Mouse (Mus musculus) MEL (cell line): ENCODE measurements around the gene Prickle1. TPM values are rescaled to one million over a fixed set of nuclear protein-coding genes. Genes with fewer than 3 reads are reported as not detected.
A peak's percentile ranks its signal among the peaks of the same experiment; 100 is the strongest.

ENCODE experiments used
- DNase-seq: peaks from one replicate; pipeline ENCODE4 v3.0.0; 2011; ENCODE audit warnings: low read depth, low spot score
- H3K27ac ChIP-seq: 2 replicates; pipeline ENCODE4 v1.5.1; 2012; ENCODE audit warnings: low read depth, mild to moderate bottlenecking, control low read depth, low read length, moderate library complexity; ENCODE audit not compliant: control insufficient read depth
- H3K27me3 ChIP-seq, 2 experiments: fragments of 150-350 bp in 1 of 2; sonication (generic) in 1 of 2; 2 replicates each; pipeline ENCODE4 v1.6.1; 2012; ENCODE audit warnings: low read length in 2 of 2, mild to moderate bottlenecking in 2 of 2, improper control_type of control experiment in 1 of 2, moderate library complexity in 1 of 2; ENCODE audit not compliant: insufficient read depth in 2 of 2, control insufficient read depth in 1 of 2
- H3K36me3 ChIP-seq, 2 experiments: 2 replicates each; pipeline ENCODE4 v1.6.1; 2012 to 2014; ENCODE audit warnings: low read length in 2 of 2, improper control_type of control experiment in 1 of 2, inconsistent platforms in 1 of 2, mild to moderate bottlenecking in 1 of 2; ENCODE audit not compliant: insufficient read depth in 2 of 2, control insufficient read depth in 1 of 2
- H3K4me1 ChIP-seq, 2 experiments: fragments of 150-350 bp in 1 of 2; sonication (generic) in 1 of 2; 2 replicates each; pipeline ENCODE4 v1.6.1; 2012; ENCODE audit warnings: low read length in 2 of 2, improper control_type of control experiment in 1 of 2, mild to moderate bottlenecking in 1 of 2; ENCODE audit not compliant: insufficient read depth in 2 of 2, control insufficient read depth in 1 of 2
- H3K4me3 ChIP-seq, 2 experiments: fragments of 150-350 bp in 1 of 2; sonication (generic) in 1 of 2; 2 replicates each; pipeline ENCODE4 v1.5.1; 2012; ENCODE audit warnings: low read depth in 2 of 2, low read length in 2 of 2, mild to moderate bottlenecking in 2 of 2, moderate library complexity in 2 of 2, control low read depth in 1 of 2, improper control_type of control experiment in 1 of 2; ENCODE audit not compliant: control insufficient read depth in 1 of 2, insufficient read depth in 1 of 2
- H3K79me2 ChIP-seq: 2 replicates; pipeline ENCODE4 v1.6.1; 2012; ENCODE audit warnings: mild to moderate bottlenecking, low read length, moderate library complexity; ENCODE audit not compliant: control insufficient read depth, poor library complexity, insufficient read depth
- H3K9ac ChIP-seq: 2 replicates; pipeline ENCODE4 v1.6.1; 2012; ENCODE audit warnings: low read depth, mild to moderate bottlenecking, control low read depth, low read length, moderate library complexity; ENCODE audit not compliant: control insufficient read depth, poor library complexity, severe bottlenecking
- H3K9me3 ChIP-seq: fragments of 150-350 bp; sonication (generic); replicated peaks from 2 replicates; pipeline ENCODE4 v1.6.1; 2012; ENCODE audit warnings: mild to moderate bottlenecking, low read length, improper control_type of control experiment, moderate library complexity; ENCODE audit not compliant: insufficient read depth
- CHD1 ChIP-seq: IDR thresholded peaks from 2 replicates; pipeline ENCODE4 v1.6.1; 2012; ENCODE audit warnings: low read depth, mild to moderate bottlenecking, inconsistent platforms, low read length, improper control_type of control experiment
- CTCF ChIP-seq, 3 experiments: IDR thresholded peaks in 2 of 3; conservative IDR thresholded peaks in 1 of 3; 2 replicates each; pipeline ENCODE4 v1.5.1; 2011 to 2012; ENCODE audit warnings: low read length in 3 of 3, low read depth in 2 of 3, mild to moderate bottlenecking in 2 of 3, improper control_type of control experiment in 1 of 3, inconsistent platforms in 1 of 3, mixed read lengths in 1 of 3, moderate library complexity in 1 of 3; ENCODE audit not compliant: control insufficient read depth in 1 of 3, insufficient read depth in 1 of 3, poor library complexity in 1 of 3, severe bottlenecking in 1 of 3
- ETS1 ChIP-seq: IDR thresholded peaks from 2 replicates; pipeline ENCODE4 v1.6.1; 2012; ENCODE audit warnings: low read depth, mild to moderate bottlenecking, inconsistent platforms, low read length, improper control_type of control experiment, moderate library complexity
- GABPA ChIP-seq: IDR thresholded peaks from 2 replicates; pipeline ENCODE4 v1.6.1; 2012; ENCODE audit warnings: low read depth, mild to moderate bottlenecking, inconsistent platforms, low read length, improper control_type of control experiment, moderate library complexity
- GATA1 ChIP-seq: IDR thresholded peaks from 2 replicates; pipeline ENCODE4 v1.6.1; 2011; ENCODE audit warnings: low read depth, low read length, improper control_type of control experiment
- HCFC1 ChIP-seq: IDR thresholded peaks from 2 replicates; pipeline ENCODE4 v1.6.1; 2012; ENCODE audit warnings: low read depth, mild to moderate bottlenecking, inconsistent platforms, low read length, improper control_type of control experiment, moderate library complexity
- MAFK ChIP-seq: IDR thresholded peaks from 2 replicates; pipeline ENCODE4 v1.6.1; 2011; ENCODE audit warnings: low read depth, mild to moderate bottlenecking, low read length, improper control_type of control experiment, borderline replicate concordance
- MAX ChIP-seq: IDR thresholded peaks from 2 replicates; pipeline ENCODE4 v1.6.1; 2011; ENCODE audit warnings: low read length, improper control_type of control experiment
- MEF2A ChIP-seq: IDR thresholded peaks from 2 replicates; pipeline ENCODE4 v1.6.1; 2014; ENCODE audit warnings: low read depth, mild to moderate bottlenecking, inconsistent platforms, low read length, improper control_type of control experiment; ENCODE audit not compliant: poor library complexity, insufficient replicate concordance, severe bottlenecking; ENCODE audit errors: extremely low read depth
- MXI1 ChIP-seq: IDR thresholded peaks from 2 replicates; pipeline ENCODE4 v1.6.1; 2011; ENCODE audit warnings: mild to moderate bottlenecking, low read depth, low read length, improper control_type of control experiment
- RAD21 ChIP-seq: IDR thresholded peaks from 2 replicates; pipeline ENCODE4 v1.6.1; 2011; ENCODE audit warnings: mild to moderate bottlenecking, low read depth, low read length, improper control_type of control experiment
- RCOR1 ChIP-seq: IDR thresholded peaks from 2 replicates; pipeline ENCODE4 v1.6.1; 2012; ENCODE audit warnings: low read depth, mild to moderate bottlenecking, inconsistent platforms, low read length, improper control_type of control experiment
- TAL1 ChIP-seq: IDR thresholded peaks from 2 replicates; pipeline ENCODE4 v1.6.1; 2012; ENCODE audit warnings: mild to moderate bottlenecking, inconsistent platforms, low read length, moderate library complexity, mixed read lengths
- TCF12 ChIP-seq: IDR thresholded peaks from 2 replicates; pipeline ENCODE4 v1.6.1; 2014; ENCODE audit warnings: low read depth, mild to moderate bottlenecking, inconsistent platforms, low read length, improper control_type of control experiment, moderate library complexity
- USF1 ChIP-seq: IDR thresholded peaks from 2 replicates; pipeline ENCODE4 v1.6.1; 2014; ENCODE audit warnings: low read depth, mild to moderate bottlenecking, inconsistent platforms, low read length, improper control_type of control experiment, moderate library complexity
- ZC3H11A ChIP-seq: IDR thresholded peaks from 2 replicates; pipeline ENCODE4 v1.6.1; 2012; ENCODE audit warnings: low read depth, mild to moderate bottlenecking, inconsistent platforms, low read length, improper control_type of control experiment
- ZMIZ1 ChIP-seq: IDR thresholded peaks from 2 replicates; pipeline ENCODE4 v1.6.1; 2012; ENCODE audit warnings: low read depth, mild to moderate bottlenecking, inconsistent platforms, low read length, improper control_type of control experiment, moderate library complexity
- ZNF384 ChIP-seq: IDR thresholded peaks from 2 replicates; pipeline ENCODE4 v1.6.1; 2012; ENCODE audit warnings: low read depth, mild to moderate bottlenecking, inconsistent platforms, low read length, improper control_type of control experiment
- polyA plus RNA-seq, 2 experiments: library from polyadenylated mRNA; stranded (reverse) in 1 of 2; unstranded in 1 of 2; fragments of >175 nt in 1 of 2; fragments of >200 nt in 1 of 2; gene quantifications; 2 replicates each; pipeline versions ENCODE4 v1.2.1 to v1.2.4; 2012; ENCODE audit warnings: low replicate concordance in 2 of 2, low read depth in 1 of 2; ENCODE audit not compliant: insufficient read length in 2 of 2, insufficient read depth in 1 of 2, missing spikeins in 1 of 2
- total RNA-seq: library from RNA; depleted of rRNA; stranded (reverse); fragments of 300-350 nt; gene quantifications from 2 replicates; pipeline ENCODE4 v1.2.3, GENCODE M21; 2012

The Prickle1 gene
- total and polyA plus RNA-seq, 3 experiments: 0.08 TPM; not detected in 2

DNA sequence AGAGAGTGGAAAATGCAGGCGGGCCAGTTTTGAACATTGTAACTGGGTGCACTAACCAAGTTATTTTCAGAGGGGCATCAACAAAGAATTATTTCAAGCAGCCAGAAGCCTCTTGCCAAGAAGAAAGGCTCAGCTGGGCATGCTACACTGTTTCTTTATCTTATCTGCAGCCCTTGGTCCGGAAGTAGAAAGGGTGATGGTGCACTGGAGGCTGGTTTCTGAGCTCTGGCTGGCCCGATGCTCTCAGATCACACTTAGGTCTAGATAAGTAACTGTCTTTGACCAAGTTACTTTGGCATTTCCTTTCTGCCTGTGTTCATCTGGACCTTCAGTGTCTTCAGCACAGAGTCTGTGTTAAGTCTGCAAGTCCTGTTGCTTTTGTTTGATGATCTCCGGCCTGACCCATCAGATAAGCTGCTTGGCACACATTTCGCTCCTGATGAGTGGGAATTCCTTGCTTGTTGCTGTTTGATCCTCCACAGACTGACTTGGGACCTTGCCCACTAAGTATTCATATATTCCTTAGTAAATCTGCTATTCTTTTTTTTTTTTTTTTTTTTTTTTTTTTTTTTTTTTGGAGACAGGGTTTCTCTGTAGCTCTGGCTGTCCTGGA lies 70.3 kb downstream of the Prickle1 start (continued):
- TF ChIP-seq MXI1: no peak
- TF ChIP-seq TAL1: no peak
- peak; percentile 34; the same call in 1 of the 2 replicates for TF ChIP-seq ZNF384
- TF ChIP-seq ZMIZ1: no peak
- 0 out of 2 replicates have a peak, but pooled peaks have one; percentile 20 for TF ChIP-seq MAFK
- TF ChIP-seq MEF2A: no peak
- TF ChIP-seq TCF12: peak; percentile 78
- no peak for TF ChIP-seq GABPA
- TF ChIP-seq HCFC1: 0 out of 2 replicates have a peak, but pooled peaks have one; percentile 18
- TF ChIP-seq ETS1: peak; percentile 84
- no peak for TF ChIP-seq USF1
- no peak for TF ChIP-seq CHD1
- no peak for TF ChIP-seq MAX
- no peak for TF ChIP-seq CTCF (IDR thresholded peaks at IDR 0.05 in 2 of 3, conservative IDR thresholded peaks at IDR 0.05 in 1 of 3; ENCODE audit: control insufficient read depth in 1 of 3, insufficient read depth in 1 of 3, low read depth in 2 of 3, low read length in 3 of 3, poor library complexity in 1 of 3, severe bottlenecking in 1 of 3)
- TF ChIP-seq RAD21: no peak

DNA sequence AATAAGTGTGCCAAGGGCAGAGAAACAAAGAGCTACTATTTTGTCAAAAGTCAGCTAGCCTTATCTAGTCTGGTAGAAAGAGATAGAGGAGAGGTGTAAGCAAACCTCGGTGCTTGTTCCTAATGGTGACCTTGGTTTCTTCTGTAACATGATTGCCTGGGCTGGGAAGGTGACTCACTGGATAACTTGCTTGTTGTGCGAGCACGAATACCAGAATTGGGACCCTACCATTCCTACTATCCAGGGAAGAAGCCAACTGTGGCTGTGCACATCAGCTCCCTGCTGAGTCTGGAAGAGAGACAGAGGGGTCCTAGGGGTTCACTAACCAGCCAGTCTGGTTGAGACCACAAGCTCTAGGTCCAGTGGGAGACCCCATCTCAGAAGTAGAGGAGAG lies 73.9 kb downstream of the Prickle1 start:
- no peak for DNase-seq
- Histone ChIP-seq H3K36me3 (peaks cover 0 to 22% of the 10 kb centered on the region in 2 experiments; a peak in 2 of 4 replicates), H3K9me3 (no peaks in the 10 kb centered on the region), H3K4me1 (peaks cover 2 to 15% of the 10 kb centered on the region in 2 experiments; a peak in 3 of 4 replicates), H3K4me3 (no peak overlapping the region), H3K79me2 (no peaks in the 10 kb centered on the region), H3K27ac (no peak overlapping the region), H3K27me3 (no peaks in the 10 kb centered on the region; a peak in 2 of 4 replicates), H3K9ac (no peak overlapping the region)
- TF ChIP-seq GATA1 (0 out of 2 replicates have a peak, but pooled peaks have one; percentile 28), RCOR1 (peak; percentile 37; the same call in 1 of the 2 replicates), ZC3H11A (no peak)
